In genomic region chr10:34095147-34095546, GRCm38 (mm10) we compare ENCODE assay signal across 1 mouse cellular context.
TF ChIP-seq lines count a peak whose summit lies in the region.

No protein-coding gene starts in this region.

TF ChIP-seq in CH12.LX, 34 proteins besides CTCF, POLR2A, EP300 and RAD21:
- TF ChIP-seq CHD2 (IDR thresholded peaks at IDR 0.05; ENCODE audit: low read length): no peak
- peak; percentile 59; the same call in 1 of the 2 replicates for TF ChIP-seq MAFK (IDR thresholded peaks at IDR 0.05; ENCODE audit: insufficient replicate concordance, low read length)
- TF ChIP-seq RCOR1 (conservative IDR thresholded peaks at IDR 0.05; ENCODE audit: low read depth, low read length): no peak
- 0 out of 2 replicates have a peak, but pooled peaks have one; percentile 35 for TF ChIP-seq IRF4 (IDR thresholded peaks at IDR 0.05; ENCODE audit: low read depth, low read length)
- peak; percentile 65 for TF ChIP-seq BHLHE40 (IDR thresholded peaks at IDR 0.05; ENCODE audit: low read depth, low read length)
- TF ChIP-seq USF2 (conservative IDR thresholded peaks at IDR 0.05; ENCODE audit: low read depth, low read length): no peak
- TF ChIP-seq MAZ (IDR thresholded peaks at IDR 0.05; ENCODE audit: low read depth, low read length): no peak
- TF ChIP-seq MEF2A (IDR thresholded peaks at IDR 0.05; ENCODE audit: borderline replicate concordance, low read depth, low read length): peak; percentile 41; the same call in 1 of the 2 replicates
- no peak for TF ChIP-seq GABPA (IDR thresholded peaks at IDR 0.05; ENCODE audit: insufficient replicate concordance, low read depth, low read length)
- no peak for TF ChIP-seq UBTF (IDR thresholded peaks at IDR 0.05; ENCODE audit: low read depth, low read length)
- peak; percentile 54 for TF ChIP-seq ETS1 (conservative IDR thresholded peaks at IDR 0.05; ENCODE audit: low read depth, low read length)
- no peak for TF ChIP-seq ZC3H11A (IDR thresholded peaks at IDR 0.05; ENCODE audit: low read depth, low read length)
TF ChIP-seq in CH12.LX: peak in this region for 5.
